Mouse (Mus musculus) testis, adult 2 months (tissue): ENCODE results near the gene Tbc1d8. TPM values are rescaled to one million over a fixed set of nuclear protein-coding genes. Genes with fewer than 3 reads are reported as not detected.
A peak's percentile ranks its signal among the peaks of the same experiment; 100 is the strongest.

ENCODE experiments used
- H3K27ac ChIP-seq: fragments of 200-500 bp; 2 replicates; pipeline ENCODE4 v1.5.1; 2012; ENCODE audit warnings: low read depth, low read length; ENCODE audit not compliant: control insufficient read depth, insufficient read depth
- H3K27me3 ChIP-seq: fragments of 200-500 bp; 2 replicates; pipeline ENCODE4 v1.6.1; 2012; ENCODE audit warnings: mild to moderate bottlenecking, low read length, moderate library complexity; ENCODE audit not compliant: control insufficient read depth, insufficient read depth
- H3K36me3 ChIP-seq: fragments of 200-500 bp; 2 replicates; pipeline ENCODE4 v1.6.1; 2012; ENCODE audit warnings: mild to moderate bottlenecking, low read length; ENCODE audit not compliant: control insufficient read depth, insufficient read depth
- H3K4me1 ChIP-seq: fragments of 200-500 bp; 2 replicates; pipeline ENCODE4 v1.6.1; 2012; ENCODE audit warnings: low read length; ENCODE audit not compliant: control insufficient read depth, insufficient read depth
- H3K4me3 ChIP-seq: fragments of 200-500 bp; 2 replicates; pipeline ENCODE4 v1.5.1; 2012; ENCODE audit warnings: low read depth, mild to moderate bottlenecking, low read length, moderate library complexity, mixed read lengths; ENCODE audit not compliant: control insufficient read depth
- CTCF ChIP-seq: fragments of 200-500 bp; IDR thresholded peaks from 2 replicates; pipeline ENCODE4 v1.5.1; 2012; ENCODE audit warnings: low read depth, mild to moderate bottlenecking, inconsistent platforms, low read length, moderate library complexity; ENCODE audit not compliant: control insufficient read depth, insufficient read depth, insufficient replicate concordance
- POLR2A ChIP-seq: fragments of 200-500 bp; IDR thresholded peaks from 2 replicates; pipeline ENCODE4 v1.6.1; 2012; ENCODE audit warnings: low read depth, mild to moderate bottlenecking, inconsistent platforms, low read length, moderate library complexity; ENCODE audit not compliant: control insufficient read depth
- polyA plus RNA-seq: library from polyadenylated mRNA; depleted of rRNA; stranded (reverse); fragments of >200 nt; gene quantifications from 2 replicates; pipeline ENCODE4 v1.2.3, GENCODE M21; 2012

The Tbc1d8 gene
- polyA plus RNA-seq, 1 experiment, result 10.0 TPM

- no peak overlapping the region for H3K27ac ChIP-seq
- H3K4me1 ChIP-seq, result no peaks in the 10 kb centered on the region
- TF ChIP-seq POLR2A (no peak), CTCF (no peak)
- no peaks in the 10 kb centered on the region for H3K27me3 ChIP-seq
- no peaks in the 10 kb centered on the region for H3K36me3 ChIP-seq
- H3K4me3 ChIP-seq, result no peak overlapping the region
These were observed 82.2 kb downstream of the Tbc1d8 start for GRCm38 (mm10) chr1:39396347-39396746.

- Histone ChIP-seq H3K36me3 (no peaks in the 10 kb centered on the region), H3K27me3 (no peaks in the 10 kb centered on the region), H3K4me3 (no peak overlapping the region), H3K27ac (no peak overlapping the region), H3K4me1 (no peaks in the 10 kb centered on the region)
- TF ChIP-seq POLR2A (no peak), CTCF (no peak)
These were observed 83.9 kb downstream of the Tbc1d8 start for GRCm38 (mm10) chr1:39394650-39395049.

GRCm38 (mm10) chr1:39394096-39394495, 84.5 kb downstream of the Tbc1d8 start:
- TF ChIP-seq CTCF (no peak), POLR2A (no peak)
- Histone ChIP-seq H3K27ac (no peak overlapping the region), H3K27me3 (no peaks in the 10 kb centered on the region), H3K36me3 (no peaks in the 10 kb centered on the region), H3K4me3 (no peak overlapping the region), H3K4me1 (no peaks in the 10 kb centered on the region)

GRCm38 (mm10) chr1:39393217-39393867, 85.2 kb downstream of the Tbc1d8 start:
- Histone ChIP-seq H3K4me1 (no peaks in the 10 kb centered on the region), H3K4me3 (no peak overlapping the region), H3K27me3 (no peaks in the 10 kb centered on the region), H3K36me3 (no peaks in the 10 kb centered on the region), H3K27ac (no peak overlapping the region)
- TF ChIP-seq POLR2A, result no peak
- TF ChIP-seq CTCF, result no peak

- Histone ChIP-seq H3K4me3 (no peak overlapping the region), H3K36me3 (no peaks in the 10 kb centered on the region), H3K27me3 (no peaks in the 10 kb centered on the region), H3K27ac (no peak overlapping the region), H3K4me1 (no peaks in the 10 kb centered on the region)
- no peak for TF ChIP-seq POLR2A
- peak; percentile 94 for TF ChIP-seq CTCF
These were observed 86.4 kb downstream of the Tbc1d8 start for GRCm38 (mm10) chr1:39392189-39392588.

- Histone ChIP-seq H3K4me3 (no peak overlapping the region), H3K4me1 (no peaks in the 10 kb centered on the region), H3K27ac (no peak overlapping the region), H3K27me3 (no peaks in the 10 kb centered on the region), H3K36me3 (no peaks in the 10 kb centered on the region)
- no peak for TF ChIP-seq POLR2A
- no peak for TF ChIP-seq CTCF
These were observed 86.9 kb downstream of the Tbc1d8 start for GRCm38 (mm10) chr1:39391652-39392051.

GRCm38 (mm10) chr1:39389338-39389737, 89.2 kb downstream of the Tbc1d8 start:
- no peaks in the 10 kb centered on the region for H3K4me1 ChIP-seq
- TF ChIP-seq CTCF, result no peak
- no peak for TF ChIP-seq POLR2A
- no peak overlapping the region for H3K4me3 ChIP-seq
- no peaks in the 10 kb centered on the region for H3K36me3 ChIP-seq
- no peaks in the 10 kb centered on the region for H3K27me3 ChIP-seq
- no peak overlapping the region for H3K27ac ChIP-seq

- Histone ChIP-seq H3K27me3 (no peaks in the 10 kb centered on the region), H3K4me1 (no peaks in the 10 kb centered on the region), H3K27ac (no peak overlapping the region), H3K36me3 (no peaks in the 10 kb centered on the region), H3K4me3 (no peak overlapping the region)
- no peak for TF ChIP-seq CTCF
- TF ChIP-seq POLR2A, result no peak
These were observed 90.4 kb downstream of the Tbc1d8 start for GRCm38 (mm10) chr1:39388163-39388562.
